Mouse (Mus musculus) adrenal gland, adult 8-10 months (tissue): ENCODE results near the gene Tbc1d22b. TPM values are rescaled to one million over a fixed set of nuclear protein-coding genes. Genes with fewer than 3 reads are reported as not detected.

Experiments
- microRNA-seq, 2 experiments: library from miRNA; unstranded; fragments of <30 nt; microRNA quantifications; one replicate each; pipeline ENCODE4 v1.2.0; 2022
- total RNA-seq, 4 experiments: library from RNA; stranded (reverse); gene quantifications; 2 replicates each; pipeline ENCODE4 v1.2.4; 2022

The Tbc1d22b gene
- total RNA-seq, 4 experiments from 2014 or later: 23.9 to 40.4 (median 32.0) TPM

Small RNAs within 50 kb of the gene (microRNA-seq; reads per million reads assigned to microRNA genes)
- 0 reads per million in 2 experiments for gene Mir7667

Other genes starting within 250 kb of the Tbc1d22b start
- 10 to 100 TPM in 3 of 4 experiments, 1 to 10 TPM in 1; 9.0 to 16.7 (median 14.0) TPM for gene Pi16, start 232.1 kb upstream of the Tbc1d22b start, total RNA-seq
- gene Mtch1, start 201.9 kb upstream of the Tbc1d22b start, total RNA-seq: 100 to 1,000 TPM; 236 to 274 (median 253) TPM
- 10 to 100 TPM in 1 of 4 experiments, 1 to 10 TPM in 3; 2.1 to 11.1 (median 6.9) TPM for gene Fgd2, start 188.9 kb upstream of the Tbc1d22b start, total RNA-seq
- 100 to 1,000 TPM in 1 of 4 experiments, 10 to 100 TPM in 3; 55.1 to 168 (median 83.0) TPM for gene Pim1, start 59.0 kb upstream of the Tbc1d22b start, total RNA-seq
- gene Gm17657, start 147 bp upstream of the Tbc1d22b start, total RNA-seq: not detected
- under 1 TPM in 1 of 4 experiments, not detected in 3; 0.26 TPM for gene Tmem217, start 2.6 kb downstream of the Tbc1d22b start, total RNA-seq
- gene Rnf8, start 65.0 kb downstream of the Tbc1d22b start, total RNA-seq: 10 to 100 TPM; 49.0 to 66.1 (median 57.1) TPM
- 1 to 10 TPM; 3.1 to 8.1 (median 5.0) TPM for gene Gm28043, start 65.1 kb downstream of the Tbc1d22b start, total RNA-seq
- 100 to 1,000 TPM; 108 to 175 (median 150) TPM for gene Cmtr1, start 110.8 kb downstream of the Tbc1d22b start, total RNA-seq
- 10 to 100 TPM; 11.0 to 18.0 (median 14.2) TPM for gene Ccdc167, start 167.3 kb downstream of the Tbc1d22b start, total RNA-seq